Mouse (Mus musculus): Measurements from ENCODE around the gene Hspa1l. TPM values are rescaled to one million over a fixed set of nuclear protein-coding genes. Genes with fewer than 3 reads are reported as not detected.

The Hspa1l gene
- total and polyA plus RNA-seq, 3 experiments, result 0.15 to 1.6 TPM; not detected in 1

DNA sequence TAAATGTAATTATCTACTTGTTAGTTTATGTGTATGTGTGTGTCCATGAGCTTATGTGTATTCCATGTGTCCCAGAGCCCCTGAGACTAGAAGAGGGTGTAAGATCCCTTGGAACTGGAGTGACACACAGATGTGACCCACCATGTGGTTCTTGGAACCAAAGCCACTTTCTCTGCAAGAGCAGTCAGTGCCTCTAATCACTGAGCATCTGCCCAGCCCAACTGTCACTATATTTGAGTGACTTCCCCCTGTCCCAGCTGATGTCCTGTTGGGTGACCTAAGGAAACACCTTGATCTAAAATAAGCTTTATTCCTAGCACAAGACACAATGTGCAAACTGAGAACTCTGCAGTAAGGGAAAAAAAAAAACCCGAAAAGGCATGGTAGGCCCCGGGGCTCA, 55.8 kb downstream of the Hspa1l start:
- peaks cover 9 to 40% of the 10 kb centered on the region in 2 experiments; a peak in 3 of 4 replicates for H3K4me1 ChIP-seq (ENCODE audit: control insufficient read depth in 1 of 2, insufficient read depth in 2 of 2, low read length in 2 of 2)
- peak; percentile 58 for DNase-seq (ENCODE audit: low read depth, low spot score)

More for the DNA sequence above, 55.8 kb downstream of the Hspa1l start:
- no peak overlapping the region for H3K4me3 ChIP-seq (ENCODE audit: control insufficient read depth in 1 of 2, insufficient read depth in 1 of 2, low read depth in 2 of 2, low read length in 2 of 2)
- peak; percentile 42; the same call in 1 of the 2 replicates for TF ChIP-seq GATA1 (IDR thresholded peaks at IDR 0.05; ENCODE audit: low read depth, low read length)
- TF ChIP-seq TAL1 (IDR thresholded peaks at IDR 0.05; ENCODE audit: low read length), result peak; percentile 68
- TF ChIP-seq MYB (IDR thresholded peaks at IDR 0.05; ENCODE audit: low read depth, low read length), result peak; percentile 57; the same call in 1 of the 2 replicates
- no peak for TF ChIP-seq USF1 (IDR thresholded peaks at IDR 0.05; ENCODE audit: low read depth, low read length)
- TF ChIP-seq ELF1 (IDR thresholded peaks at IDR 0.05; ENCODE audit: low read depth, low read length), result no peak
- TF ChIP-seq EP300 (IDR thresholded peaks at IDR 0.05; ENCODE audit: low read depth in 1 of 2, low read length in 2 of 2), result peak; percentile 39 to 74
- 0 out of 2 replicates have a peak, but pooled peaks have one; percentile 11 for TF ChIP-seq MAX (IDR thresholded peaks at IDR 0.05; ENCODE audit: low read length)
- no peak for TF ChIP-seq POLR2AphosphoS2 (IDR thresholded peaks at IDR 0.05; ENCODE audit: low read length)
- TF ChIP-seq ETS1 (IDR thresholded peaks at IDR 0.05; ENCODE audit: low read depth, low read length), result peak; percentile 81
- no peak for TF ChIP-seq UBTF (IDR thresholded peaks at IDR 0.05; ENCODE audit: borderline replicate concordance, insufficient read depth, low read depth, low read length)
- TF ChIP-seq SIN3A (IDR thresholded peaks at IDR 0.05; ENCODE audit: low read length), result peak; percentile 45
- no peak for TF ChIP-seq HCFC1 (IDR thresholded peaks at IDR 0.05; ENCODE audit: low read depth, low read length)
- H3K9ac ChIP-seq (ENCODE audit: control insufficient read depth, low read depth, low read length, poor library complexity, severe bottlenecking), result peak overlapping the region; percentile 77
- H3K27me3 ChIP-seq (ENCODE audit: control insufficient read depth in 1 of 2, insufficient read depth in 2 of 2, low read length in 2 of 2), result no peaks in the 10 kb centered on the region
- no peaks in the 10 kb centered on the region for H3K9me3 ChIP-seq (replicated peaks; ENCODE audit: insufficient read depth, low read length)
- H3K36me3 ChIP-seq (ENCODE audit: control insufficient read depth in 1 of 2, insufficient read depth in 2 of 2, low read length in 2 of 2), result peaks cover 0 to 34% of the 10 kb centered on the region in 2 experiments; a peak in 2 of 4 replicates
- peaks cover 36% of the 10 kb centered on the region for H3K79me2 ChIP-seq (ENCODE audit: control insufficient read depth, insufficient read depth, low read length, poor library complexity)
- peak overlapping the region; percentile 85 for H3K27ac ChIP-seq (ENCODE audit: control insufficient read depth, low read depth, low read length)

Other genes with a start within 250 kb of the Hspa1l start
Only the 30 nearest of the 43 such genes appear.
- 33.6 and 43.3 TPM in 2 replicates for gene Stk19, start 135.8 kb upstream of the Hspa1l start, total RNA-seq (2012; rRNA removed)
- 10 to 100 TPM in 1 of 2 experiments, not detected in 1; 56.5 TPM for gene Stk19, start 135.8 kb upstream of the Hspa1l start, polyA plus RNA-seq (2012; ENCODE audit: insufficient read depth in 1 of 2, insufficient read length in 2 of 2, low read depth in 1 of 2, low replicate concordance in 2 of 2, missing spikeins in 1 of 2)
- gene Dxo, start 135.7 kb upstream of the Hspa1l start, total RNA-seq (2012; rRNA removed), result 15.2 and 18.0 TPM in 2 replicates
- 10 to 100 TPM in 1 of 2 experiments, not detected in 1; 39.7 TPM for gene Dxo, start 135.7 kb upstream of the Hspa1l start, polyA plus RNA-seq (2012; ENCODE audit: insufficient read depth in 1 of 2, insufficient read length in 2 of 2, low read depth in 1 of 2, low replicate concordance in 2 of 2, missing spikeins in 1 of 2)
- 29.6 and 34.9 TPM in 2 replicates for gene Skiv2l, start 122.5 kb upstream of the Hspa1l start, total RNA-seq (2012; rRNA removed)
- gene Skiv2l, start 122.5 kb upstream of the Hspa1l start, polyA plus RNA-seq (2012; ENCODE audit: insufficient read depth in 1 of 2, insufficient read length in 2 of 2, low read depth in 1 of 2, low replicate concordance in 2 of 2, missing spikeins in 1 of 2), result 10 to 100 TPM in 1 of 2 experiments, not detected in 1; 47.0 TPM
- 58.8 and 67.6 TPM in 2 replicates for gene Nelfe, start 122.3 kb upstream of the Hspa1l start, total RNA-seq (2012; rRNA removed)
- gene Nelfe, start 122.3 kb upstream of the Hspa1l start, polyA plus RNA-seq (2012; ENCODE audit: insufficient read depth in 1 of 2, insufficient read length in 2 of 2, low read depth in 1 of 2, low replicate concordance in 2 of 2, missing spikeins in 1 of 2), result 100 to 1,000 TPM in 1 of 2 experiments, not detected in 1; 192 TPM
- gene Cfb, start 110.2 kb upstream of the Hspa1l start, total RNA-seq (2012; rRNA removed), result 0.19 and 0.20 TPM in 2 replicates
- gene Cfb, start 110.2 kb upstream of the Hspa1l start, polyA plus RNA-seq (2012; ENCODE audit: insufficient read depth in 1 of 2, insufficient read length in 2 of 2, low read depth in 1 of 2, low replicate concordance in 2 of 2, missing spikeins in 1 of 2), result 1 to 10 TPM in 1 of 2 experiments, not detected in 1; 3.1 TPM
- gene Zbtb12, start 93.2 kb upstream of the Hspa1l start, total RNA-seq (2012; rRNA removed), result 6.6 and 7.6 TPM in 2 replicates
- gene Zbtb12, start 93.2 kb upstream of the Hspa1l start, polyA plus RNA-seq (2012; ENCODE audit: insufficient read depth in 1 of 2, insufficient read length in 2 of 2, low read depth in 1 of 2, low replicate concordance in 2 of 2, missing spikeins in 1 of 2), result 10 to 100 TPM in 1 of 2 experiments, not detected in 1; 24.3 TPM
- not detected in 2 replicates for gene Gm20547, start 90.7 kb upstream of the Hspa1l start, total RNA-seq (2012; rRNA removed)
- under 1 TPM in 1 of 2 experiments, not detected in 1; 0.03 TPM for gene Gm20547, start 90.7 kb upstream of the Hspa1l start, polyA plus RNA-seq (2012; ENCODE audit: insufficient read depth in 1 of 2, insufficient read length in 2 of 2, low read depth in 1 of 2, low replicate concordance in 2 of 2, missing spikeins in 1 of 2)
- 1.6 and 2.2 TPM in 2 replicates for gene C2, start 74.4 kb upstream of the Hspa1l start, total RNA-seq (2012; rRNA removed)
- gene C2, start 74.4 kb upstream of the Hspa1l start, polyA plus RNA-seq (2012; ENCODE audit: insufficient read depth in 1 of 2, insufficient read length in 2 of 2, low read depth in 1 of 2, low replicate concordance in 2 of 2, missing spikeins in 1 of 2), result 1 to 10 TPM in 1 of 2 experiments, not detected in 1; 9.4 TPM
- 66.6 and 67.4 TPM in 2 replicates for gene Ehmt2, start 74.2 kb upstream of the Hspa1l start, total RNA-seq (2012; rRNA removed)
- 100 to 1,000 TPM in 1 of 2 experiments, not detected in 1; 113 TPM for gene Ehmt2, start 74.2 kb upstream of the Hspa1l start, polyA plus RNA-seq (2012; ENCODE audit: insufficient read depth in 1 of 2, insufficient read length in 2 of 2, low read depth in 1 of 2, low replicate concordance in 2 of 2, missing spikeins in 1 of 2)
- 0.12 TPM in 1 of 2 replicates, not detected in the other for gene Slc44a4, start 58.2 kb upstream of the Hspa1l start, total RNA-seq (2012; rRNA removed)
- under 1 TPM in 1 of 2 experiments, not detected in 1; 0.06 TPM for gene Slc44a4, start 58.2 kb upstream of the Hspa1l start, polyA plus RNA-seq (2012; ENCODE audit: insufficient read depth in 1 of 2, insufficient read length in 2 of 2, low read depth in 1 of 2, low replicate concordance in 2 of 2, missing spikeins in 1 of 2)
- 6.5 and 7.0 TPM in 2 replicates for gene Neu1, start 41.5 kb upstream of the Hspa1l start, total RNA-seq (2012; rRNA removed)
- gene Neu1, start 41.5 kb upstream of the Hspa1l start, polyA plus RNA-seq (2012; ENCODE audit: insufficient read depth in 1 of 2, insufficient read length in 2 of 2, low read depth in 1 of 2, low replicate concordance in 2 of 2, missing spikeins in 1 of 2), result 1 to 10 TPM in 1 of 2 experiments, not detected in 1; 7.9 TPM
- 0.04 TPM in 1 of 2 replicates, not detected in the other for gene Hspa1b, start 13.5 kb upstream of the Hspa1l start, total RNA-seq (2012; rRNA removed)
- not detected for gene Hspa1b, start 13.5 kb upstream of the Hspa1l start, polyA plus RNA-seq (2012; ENCODE audit: insufficient read depth in 1 of 2, insufficient read length in 2 of 2, low read depth in 1 of 2, low replicate concordance in 2 of 2, missing spikeins in 1 of 2)
- gene Gm20481, start 2.8 kb upstream of the Hspa1l start, total RNA-seq (2012; rRNA removed), result not detected in 2 replicates
- not detected for gene Gm20481, start 2.8 kb upstream of the Hspa1l start, polyA plus RNA-seq (2012; ENCODE audit: insufficient read depth in 1 of 2, insufficient read length in 2 of 2, low read depth in 1 of 2, low replicate concordance in 2 of 2, missing spikeins in 1 of 2)
- 0.07 TPM in 1 of 2 replicates, not detected in the other for gene Hspa1a, start 547 bp upstream of the Hspa1l start, total RNA-seq (2012; rRNA removed)
- gene Hspa1a, start 547 bp upstream of the Hspa1l start, polyA plus RNA-seq (2012; ENCODE audit: insufficient read depth in 1 of 2, insufficient read length in 2 of 2, low read depth in 1 of 2, low replicate concordance in 2 of 2, missing spikeins in 1 of 2), result not detected
- 50.6 and 57.9 TPM in 2 replicates for gene Lsm2, start 9.2 kb downstream of the Hspa1l start, total RNA-seq (2012; rRNA removed)
- gene Lsm2, start 9.2 kb downstream of the Hspa1l start, polyA plus RNA-seq (2012; ENCODE audit: insufficient read depth in 1 of 2, insufficient read length in 2 of 2, low read depth in 1 of 2, low replicate concordance in 2 of 2, missing spikeins in 1 of 2), result 100 to 1,000 TPM in 1 of 2 experiments, not detected in 1; 180 TPM
- gene Vars, start 28.3 kb downstream of the Hspa1l start, total RNA-seq (2012; rRNA removed), result 149 and 158 TPM in 2 replicates
- 100 to 1,000 TPM in 1 of 2 experiments, not detected in 1; 251 TPM for gene Vars, start 28.3 kb downstream of the Hspa1l start, polyA plus RNA-seq (2012; ENCODE audit: insufficient read depth in 1 of 2, insufficient read length in 2 of 2, low read depth in 1 of 2, low replicate concordance in 2 of 2, missing spikeins in 1 of 2)
- gene Vwa7, start 43.9 kb downstream of the Hspa1l start, total RNA-seq (2012; rRNA removed), result 9.7 and 10.4 TPM in 2 replicates
- 1 to 10 TPM in 1 of 2 experiments, not detected in 1; 9.8 TPM for gene Vwa7, start 43.9 kb downstream of the Hspa1l start, polyA plus RNA-seq (2012; ENCODE audit: insufficient read depth in 1 of 2, insufficient read length in 2 of 2, low read depth in 1 of 2, low replicate concordance in 2 of 2, missing spikeins in 1 of 2)
- gene Sapcd1, start 55.3 kb downstream of the Hspa1l start, total RNA-seq (2012; rRNA removed), result 161 and 164 TPM in 2 replicates
- 100 to 1,000 TPM in 1 of 2 experiments, not detected in 1; 124 TPM for gene Sapcd1, start 55.3 kb downstream of the Hspa1l start, polyA plus RNA-seq (2012; ENCODE audit: insufficient read depth in 1 of 2, insufficient read length in 2 of 2, low read depth in 1 of 2, low replicate concordance in 2 of 2, missing spikeins in 1 of 2)
- gene Msh5, start 74.0 kb downstream of the Hspa1l start, total RNA-seq (2012; rRNA removed), result 17.9 and 26.3 TPM in 2 replicates
- 10 to 100 TPM in 1 of 2 experiments, not detected in 1; 29.0 TPM for gene Msh5, start 74.0 kb downstream of the Hspa1l start, polyA plus RNA-seq (2012; ENCODE audit: insufficient read depth in 1 of 2, insufficient read length in 2 of 2, low read depth in 1 of 2, low replicate concordance in 2 of 2, missing spikeins in 1 of 2)
- gene Clic1, start 77.3 kb downstream of the Hspa1l start, total RNA-seq (2012; rRNA removed), result 285 and 333 TPM in 2 replicates
- gene Clic1, start 77.3 kb downstream of the Hspa1l start, polyA plus RNA-seq (2012; ENCODE audit: insufficient read depth in 1 of 2, insufficient read length in 2 of 2, low read depth in 1 of 2, low replicate concordance in 2 of 2, missing spikeins in 1 of 2), result 100 to 1,000 TPM; 309 to 335 TPM
- 9.9 and 11.1 TPM in 2 replicates for gene Ddah2, start 86.3 kb downstream of the Hspa1l start, total RNA-seq (2012; rRNA removed)
- gene Ddah2, start 86.3 kb downstream of the Hspa1l start, polyA plus RNA-seq (2012; ENCODE audit: insufficient read depth in 1 of 2, insufficient read length in 2 of 2, low read depth in 1 of 2, low replicate concordance in 2 of 2, missing spikeins in 1 of 2), result 1 to 10 TPM in 1 of 2 experiments, not detected in 1; 8.6 TPM
- gene Ly6g6c, start 92.7 kb downstream of the Hspa1l start, total RNA-seq (2012; rRNA removed), result not detected in 2 replicates
- under 1 TPM in 1 of 2 experiments, not detected in 1; 0.24 TPM for gene Ly6g6c, start 92.7 kb downstream of the Hspa1l start, polyA plus RNA-seq (2012; ENCODE audit: insufficient read depth in 1 of 2, insufficient read length in 2 of 2, low read depth in 1 of 2, low replicate concordance in 2 of 2, missing spikeins in 1 of 2)
- not detected in 2 replicates for gene Mpig6b, start 93.5 kb downstream of the Hspa1l start, total RNA-seq (2012; rRNA removed)
- not detected for gene Mpig6b, start 93.5 kb downstream of the Hspa1l start, polyA plus RNA-seq (2012; ENCODE audit: insufficient read depth in 1 of 2, insufficient read length in 2 of 2, low read depth in 1 of 2, low replicate concordance in 2 of 2, missing spikeins in 1 of 2)
- 0.23 TPM in 1 of 2 replicates, not detected in the other for gene Ly6g6e, start 104.2 kb downstream of the Hspa1l start, total RNA-seq (2012; rRNA removed)
- not detected for gene Ly6g6e, start 104.2 kb downstream of the Hspa1l start, polyA plus RNA-seq (2012; ENCODE audit: insufficient read depth in 1 of 2, insufficient read length in 2 of 2, low read depth in 1 of 2, low replicate concordance in 2 of 2, missing spikeins in 1 of 2)
- gene Ly6g6d, start 105.4 kb downstream of the Hspa1l start, total RNA-seq (2012; rRNA removed), result 2.1 and 5.5 TPM in 2 replicates
- 1 to 10 TPM in 1 of 2 experiments, not detected in 1; 4.4 TPM for gene Ly6g6d, start 105.4 kb downstream of the Hspa1l start, polyA plus RNA-seq (2012; ENCODE audit: insufficient read depth in 1 of 2, insufficient read length in 2 of 2, low read depth in 1 of 2, low replicate concordance in 2 of 2, missing spikeins in 1 of 2)
- gene Ly6g6f, start 112.9 kb downstream of the Hspa1l start, total RNA-seq (2012; rRNA removed), result 1.4 and 3.0 TPM in 2 replicates
- gene Ly6g6f, start 112.9 kb downstream of the Hspa1l start, polyA plus RNA-seq (2012; ENCODE audit: insufficient read depth in 1 of 2, insufficient read length in 2 of 2, low read depth in 1 of 2, low replicate concordance in 2 of 2, missing spikeins in 1 of 2), result under 1 TPM in 1 of 2 experiments, not detected in 1; 0.88 TPM
- 86.9 and 126 TPM in 2 replicates for gene Abhd16a, start 116.6 kb downstream of the Hspa1l start, total RNA-seq (2012; rRNA removed)
- gene Abhd16a, start 116.6 kb downstream of the Hspa1l start, polyA plus RNA-seq (2012; ENCODE audit: insufficient read depth in 1 of 2, insufficient read length in 2 of 2, low read depth in 1 of 2, low replicate concordance in 2 of 2, missing spikeins in 1 of 2), result 10 to 100 TPM in 1 of 2 experiments, not detected in 1; 96.1 TPM
- gene Ly6g5c, start 135.6 kb downstream of the Hspa1l start, total RNA-seq (2012; rRNA removed), result not detected in 2 replicates
- gene Ly6g5c, start 135.6 kb downstream of the Hspa1l start, polyA plus RNA-seq (2012; ENCODE audit: insufficient read depth in 1 of 2, insufficient read length in 2 of 2, low read depth in 1 of 2, low replicate concordance in 2 of 2, missing spikeins in 1 of 2), result not detected
- 0.49 and 0.65 TPM in 2 replicates for gene Ly6g5b, start 142.7 kb downstream of the Hspa1l start, total RNA-seq (2012; rRNA removed)
- 1 to 10 TPM in 1 of 2 experiments, not detected in 1; 1.4 TPM for gene Ly6g5b, start 142.7 kb downstream of the Hspa1l start, polyA plus RNA-seq (2012; ENCODE audit: insufficient read depth in 1 of 2, insufficient read length in 2 of 2, low read depth in 1 of 2, low replicate concordance in 2 of 2, missing spikeins in 1 of 2)
- gene Gpank1, start 148.8 kb downstream of the Hspa1l start, total RNA-seq (2012; rRNA removed), result 44.7 and 44.9 TPM in 2 replicates
- 10 to 100 TPM in 1 of 2 experiments, not detected in 1; 40.4 TPM for gene Gpank1, start 148.8 kb downstream of the Hspa1l start, polyA plus RNA-seq (2012; ENCODE audit: insufficient read depth in 1 of 2, insufficient read length in 2 of 2, low read depth in 1 of 2, low replicate concordance in 2 of 2, missing spikeins in 1 of 2)

Measured in MEL (cell line).